Mouse (Mus musculus) adrenal gland, postnatal 25 days (tissue): ENCODE measurements around the gene Tyw3. TPM values are rescaled to one million over a fixed set of nuclear protein-coding genes. Genes with fewer than 3 reads are reported as not detected.

Experiments used
- DNase-seq: peaks from one replicate; pipeline ENCODE4 v3.0.0; 2021; ENCODE audit warnings: mixed read lengths
- total RNA-seq: library from RNA; stranded (reverse); gene quantifications from 2 replicates; pipeline ENCODE4 v1.2.3, GENCODE M21; 2021

Gene Tyw3
- total RNA-seq, 1 experiment from 2014 or later = 6.1 TPM

GRCm38 (mm10) chr3:154565437-154565836 lies 31.5 kb downstream of the Tyw3 start:
- no peak for DNase-seq

GRCm38 (mm10) chr3:154562192-154562591 lies 34.7 kb downstream of the Tyw3 start:
- DNase-seq = no peak

GRCm38 (mm10) chr3:154551035-154551411 lies 45.9 kb downstream of the Tyw3 start:
- no peak for DNase-seq

- DNase-seq = no peak
These were observed 46.4 kb downstream of the Tyw3 start for GRCm38 (mm10) chr3:154550326-154551034.

- DNase-seq = no peak
These were observed 48.0 kb downstream of the Tyw3 start for GRCm38 (mm10) chr3:154548868-154549301.

GRCm38 (mm10) chr3:154547549-154548426 lies 49.1 kb downstream of the Tyw3 start:
- DNase-seq = no peak

- DNase-seq = no peak
These were observed 50.7 kb downstream of the Tyw3 start for GRCm38 (mm10) chr3:154546234-154546633.

GRCm38 (mm10) chr3:154540086-154540911 lies 56.6 kb downstream of the Tyw3 start:
- no peak for DNase-seq

GRCm38 (mm10) chr3:154536134-154536533 lies 60.8 kb downstream of the Tyw3 start:
- DNase-seq = no peak

- DNase-seq = no peak
These were observed 63.7 kb downstream of the Tyw3 start for GRCm38 (mm10) chr3:154533246-154533645.

GRCm38 (mm10) chr3:154528973-154529372 lies 67.9 kb downstream of the Tyw3 start:
- no peak for DNase-seq

GRCm38 (mm10) chr3:154526610-154527009 lies 70.3 kb downstream of the Tyw3 start:
- no peak for DNase-seq

Other genes starting within 250 kb of the Tyw3 start
- 10.9 and 18.5 TPM in 2 replicates for gene Cryz, start 393 bp downstream of the Tyw3 start, total RNA-seq
- 0.48 and 0.67 TPM in 2 replicates for gene Erich3, start 66.8 kb upstream of the Tyw3 start, total RNA-seq